Mouse (Mus musculus) cerebellum, adult 2 months (tissue): ENCODE data around the gene Plekhb1. TPM values are rescaled to one million over a fixed set of nuclear protein-coding genes. Genes with fewer than 3 reads are reported as not detected.

Experiments
- DNase-seq, 2 experiments: peaks; one replicate each; pipeline ENCODE4 v3.0.0; 2021
- H3K27ac ChIP-seq: fragments of 200-500 bp; 2 replicates; pipeline ENCODE4 v1.5.1; 2012; ENCODE audit warnings: low read length, control low read depth, inconsistent platforms; ENCODE audit not compliant: insufficient read depth
- H3K27me3 ChIP-seq: fragments of 200-500 bp; 2 replicates; pipeline ENCODE4 v1.6.1; 2012; ENCODE audit warnings: inconsistent platforms, mild to moderate bottlenecking, low read length, moderate library complexity; ENCODE audit not compliant: control insufficient read depth, insufficient read depth
- H3K4me1 ChIP-seq: fragments of 200-500 bp; 2 replicates; pipeline ENCODE4 v1.6.1; 2011; ENCODE audit warnings: low read length; ENCODE audit not compliant: control insufficient read depth, insufficient read depth
- H3K4me3 ChIP-seq: fragments of 200-500 bp; replicated peaks from 2 replicates; pipeline ENCODE3; 2011; ENCODE audit warnings: mild to moderate bottlenecking, low read depth, low read length, control low read depth; ENCODE audit not compliant: insufficient read depth
- CTCF ChIP-seq: fragments of 200-500 bp; IDR thresholded peaks from 2 replicates; pipeline ENCODE4 v1.5.1; 2011; ENCODE audit warnings: low read depth, mild to moderate bottlenecking, control low read depth, low read length, moderate library complexity, borderline replicate concordance; ENCODE audit not compliant: insufficient read depth
- POLR2A ChIP-seq: fragments of 200-500 bp; IDR thresholded peaks from 2 replicates; pipeline ENCODE4 v1.6.1; 2011; ENCODE audit warnings: low read length, control low read depth, borderline replicate concordance; ENCODE audit not compliant: insufficient read depth
- WGBS: fragments of 180-500 bp; shearing (Covaris S2); methylation state at CpG from one replicate; pipeline ENCODE4 v1.1.7; 2018; 5-methylcytosine and 5-hydroxymethylcytosine counted together
- polyA plus RNA-seq: library from polyadenylated mRNA; depleted of rRNA; stranded (reverse); fragments of >200 nt; gene quantifications from 2 replicates; pipeline ENCODE4 v1.2.3, GENCODE M21; 2012; rRNA removed

Gene Plekhb1
- 868 and 1,066 TPM in 2 replicates for polyA plus RNA-seq

DNA sequence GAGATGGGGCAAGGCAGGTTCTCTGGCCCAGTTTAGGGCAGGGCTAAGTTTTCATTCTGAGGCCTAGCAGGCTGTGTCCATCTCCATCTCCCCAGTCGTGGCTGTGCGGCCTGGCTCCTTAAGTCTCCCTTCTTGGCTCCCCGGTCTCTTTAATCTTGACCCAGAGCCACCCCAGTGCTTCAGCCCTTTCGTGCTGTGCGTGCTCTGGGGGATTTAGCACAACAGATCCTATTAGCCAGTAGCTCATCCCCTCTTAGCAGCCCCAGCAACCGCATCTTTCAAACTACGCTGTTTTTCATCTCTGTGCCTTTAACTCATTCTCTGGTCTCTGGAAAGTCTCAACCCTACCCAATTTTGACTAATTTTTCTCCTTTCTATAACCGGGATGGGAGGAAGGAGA is at the start of gene Plekhb1:
Gene Plekhb1, minus strand, starts transcription at position 184 of the 400 bp plus-strand sequence.
- no peak within 1 kb of the TSS for H3K27ac ChIP-seq
- H3K27me3 ChIP-seq, result no peaks in the 10 kb centered on the region
- WGBS, result 80% methylated on average over 8 of the region's 8 CpGs
- TF ChIP-seq POLR2A (no peak), CTCF (no peak)
- DNase-seq, result no peak
- H3K4me1 ChIP-seq, result no peaks in the 10 kb centered on the region
- peak within 1 kb of the TSS; percentile 35 for H3K4me3 ChIP-seq

- Histone ChIP-seq H3K4me1 (peaks cover 2% of the 10 kb centered on the region; the same call in 1 of the 2 replicates), H3K4me3 (peak overlapping the region; percentile 89), H3K27me3 (no peaks in the 10 kb centered on the region), H3K27ac (peak overlapping the region; percentile 91)
- DNase-seq, result no peak
- WGBS, result 2% methylated on average over 23 of the region's 23 CpGs
- TF ChIP-seq POLR2A, result no peak
- no peak for TF ChIP-seq CTCF
These were observed 44.8 kb upstream of the Plekhb1 start for GRCm38 (mm10) chr7:100706883-100707480.

- Histone ChIP-seq H3K27ac (peak within 1 kb of the TSS; percentile 91), H3K4me3 (peak within 1 kb of the TSS; percentile 89), H3K27me3 (no peaks in the 10 kb centered on the region), H3K4me1 (peaks cover 2% of the 10 kb centered on the region; the same call in 1 of the 2 replicates)
- WGBS, result under 1% methylated on average over 34 of the region's 37 CpGs
- peak; percentile 91 for TF ChIP-seq POLR2A
- no peak; the same call in 1 of the 2 replicates for TF ChIP-seq CTCF
- DNase-seq, result peak; percentile 95 to 96
These were observed 44.1 kb upstream of the Plekhb1 start, which contains the start of gene Fam168a for GRCm38 (mm10) chr7:100706143-100706841. TSS of gene Fam168a (plus strand) at chr7:100706635.

GRCm38 (mm10) chr7:100699771-100700770 is 37.9 kb upstream of the Plekhb1 start:
- no peaks in the 10 kb centered on the region for H3K27me3 ChIP-seq
- no peak overlapping the region for H3K4me3 ChIP-seq
- no peak for DNase-seq
- H3K27ac ChIP-seq, result no peak overlapping the region
- H3K4me1 ChIP-seq, result no peaks in the 10 kb centered on the region
- TF ChIP-seq POLR2A, result no peak
- TF ChIP-seq CTCF, result no peak
- 56% methylated on average over 8 of the region's 8 CpGs for WGBS

DNA sequence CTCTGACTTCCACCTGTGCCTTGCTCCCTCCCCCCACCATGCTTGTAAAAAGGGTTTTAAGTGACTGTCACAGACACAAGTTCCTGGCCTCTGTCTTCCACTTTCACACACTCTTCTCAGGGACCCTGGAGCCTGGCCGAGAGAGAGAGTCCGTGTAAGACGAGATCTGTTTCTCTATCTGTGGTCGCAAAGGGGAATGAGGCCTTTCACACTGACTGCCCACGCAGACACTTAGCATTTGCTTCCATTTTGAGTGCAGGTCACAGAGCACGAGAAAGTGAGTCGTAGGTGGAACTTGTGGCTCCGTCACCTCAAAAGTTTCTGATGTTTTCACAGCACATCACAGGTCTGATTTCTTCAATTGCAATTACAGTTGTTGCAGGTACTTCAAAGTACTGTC is 31.0 kb upstream of the Plekhb1 start:
- no peaks in the 10 kb centered on the region for H3K27me3 ChIP-seq
- 75% methylated on average over 8 of the region's 8 CpGs for WGBS
- H3K4me1 ChIP-seq, result no peaks in the 10 kb centered on the region
- H3K27ac ChIP-seq, result no peak overlapping the region
- no peak for TF ChIP-seq CTCF
- TF ChIP-seq POLR2A, result no peak
- H3K4me3 ChIP-seq, result no peak overlapping the region
- no peak for DNase-seq

- DNase-seq, result no peak
- H3K27ac ChIP-seq, result no peak overlapping the region
- no peaks in the 10 kb centered on the region for H3K27me3 ChIP-seq
- no peak overlapping the region for H3K4me3 ChIP-seq
- no peaks in the 10 kb centered on the region for H3K4me1 ChIP-seq
- no peak for TF ChIP-seq CTCF
- TF ChIP-seq POLR2A, result no peak
- WGBS, result 82% methylated on average over 7 of the region's 7 CpGs
These were observed 26.3 kb upstream of the Plekhb1 start for GRCm38 (mm10) chr7:100688471-100688870.

DNA sequence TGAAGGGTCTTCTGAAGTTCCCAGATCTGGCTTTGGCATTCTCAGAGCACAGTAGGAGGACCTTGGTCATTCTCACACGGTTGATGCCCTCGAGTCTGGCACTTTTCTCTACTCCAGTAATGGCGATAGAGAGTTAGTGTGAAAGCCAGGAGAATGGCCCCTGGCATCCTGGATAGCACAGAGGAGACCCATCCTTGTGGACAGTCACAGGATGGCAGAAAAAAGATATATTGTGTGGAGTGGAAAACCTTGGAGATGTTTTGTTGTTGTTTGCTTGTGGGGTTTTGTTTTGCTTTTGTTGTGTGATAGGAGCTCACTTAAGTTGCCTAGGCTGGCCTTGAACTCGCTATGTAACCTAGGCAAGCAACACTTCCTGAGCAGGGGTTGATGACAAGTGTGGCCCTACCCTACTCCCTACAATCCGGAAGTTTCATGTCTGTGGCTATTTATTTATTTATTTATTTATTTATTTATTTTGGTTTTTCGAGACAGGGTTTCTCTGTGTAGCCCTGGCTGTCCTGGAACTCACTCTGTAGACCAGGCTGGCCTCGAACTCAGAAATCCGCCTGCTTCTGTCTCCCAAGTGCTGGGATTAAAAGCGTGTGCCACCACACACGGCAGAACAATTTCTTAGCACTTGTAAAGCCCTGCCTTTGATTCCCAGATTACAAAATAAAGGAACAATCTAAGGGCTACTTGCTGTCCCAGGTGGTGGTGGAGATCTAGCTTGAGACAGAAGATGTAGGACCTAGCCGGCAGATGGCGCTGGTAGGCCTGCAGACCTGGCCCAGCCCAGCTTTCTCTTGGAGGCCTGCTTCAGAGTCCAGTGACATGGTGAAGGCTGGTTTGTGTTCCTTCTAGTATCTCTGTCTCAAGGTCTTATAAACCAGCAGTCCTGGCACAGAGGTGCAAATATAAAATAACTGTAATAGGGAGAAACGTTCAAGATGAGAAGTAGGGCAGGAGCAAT is 23.1 kb upstream of the Plekhb1 start:
- DNase-seq, result peak; percentile 71 to 79
- H3K4me1 ChIP-seq, result no peaks in the 10 kb centered on the region
- no peak overlapping the region for H3K27ac ChIP-seq
- H3K4me3 ChIP-seq, result no peak overlapping the region
- WGBS, result 40% methylated on average over 13 of the region's 13 CpGs
- no peaks in the 10 kb centered on the region for H3K27me3 ChIP-seq
- TF ChIP-seq CTCF, result peak; percentile 97
- TF ChIP-seq POLR2A, result no peak
